In the genomic region with DNA sequence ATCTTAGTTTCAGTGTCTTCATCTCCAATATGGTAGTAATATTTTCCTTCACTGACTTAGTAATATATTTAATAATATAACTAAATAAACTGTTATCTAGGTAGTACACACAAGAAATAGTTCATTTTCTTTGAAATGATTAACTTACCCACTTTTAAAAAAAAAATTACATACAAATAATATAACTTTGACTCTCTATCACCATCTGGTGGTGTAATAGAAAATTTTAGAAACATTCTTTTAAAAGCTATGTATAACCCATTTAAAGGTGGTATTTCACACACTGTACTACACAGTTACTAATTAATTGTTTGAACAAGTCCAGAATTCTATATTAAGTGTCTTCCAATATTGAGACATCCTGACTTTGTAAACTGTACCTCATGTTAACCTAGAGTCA, we compare ENCODE assay signal across 17 mouse cellular contexts. TPM values are rescaled to one million over a fixed set of nuclear protein-coding genes. Genes with fewer than 3 reads are reported as not detected.
DNase-seq lines count a peak whose midpoint lies in the region; ATAC-seq and TF ChIP-seq lines count a peak whose summit lies in the region.
"Had no signal": no experiment of that assay in that cellular context is flagged by ENCODE, and none has a peak within 500 bp of the region (broad histone marks: within the 10 kb centered on the region; RNA-seq: fewer than 3 reads in every experiment).

No protein-coding gene starts in this region.

- H3K4me2 ChIP-seq in hindbrain, postnatal 0 days (ENCODE audit: low read depth, low read length), result no peak overlapping the region
- H3K4me2 ChIP-seq in hindbrain, embryonic 12.5 days (replicated peaks), result no peak overlapping the region
- H3K4me2 ChIP-seq in midbrain, postnatal 0 days (ENCODE audit: low read depth, low read length, poor library complexity, severe bottlenecking), result no peak overlapping the region
- H3K4me2 ChIP-seq in midbrain, embryonic 13.5 days (replicated peaks), result no peak overlapping the region
- H3K4me2 ChIP-seq: heart, embryonic 13.5 days; neural tube, embryonic 13.5 days had no signal

- H3K9ac ChIP-seq in hindbrain, postnatal 0 days (replicated peaks; ENCODE audit: low read length), result no peak overlapping the region
- no peak overlapping the region for H3K9ac ChIP-seq in hindbrain, embryonic 12.5 days
- no peak overlapping the region for H3K9ac ChIP-seq in midbrain, postnatal 0 days (replicated peaks; ENCODE audit: low read length, poor library complexity, severe bottlenecking)
- H3K9ac ChIP-seq in midbrain, embryonic 13.5 days (replicated peaks), result no peak overlapping the region
- H3K9ac ChIP-seq: heart, embryonic 13.5 days; liver, embryonic 14.5 days; neural tube, embryonic 13.5 days had no signal

- H3K36me3 ChIP-seq in hindbrain, postnatal 0 days (ENCODE audit: insufficient read depth, low read length), result no peaks in the 10 kb centered on the region
- no peaks in the 10 kb centered on the region for H3K36me3 ChIP-seq in hindbrain, embryonic 12.5 days
- no peaks in the 10 kb centered on the region for H3K36me3 ChIP-seq in midbrain, postnatal 0 days (ENCODE audit: insufficient read depth, low read length)
- no peaks in the 10 kb centered on the region for H3K36me3 ChIP-seq in midbrain, embryonic 13.5 days
- H3K36me3 ChIP-seq: heart, embryonic 13.5 days; neural tube, embryonic 13.5 days had no signal

- no peaks in the 10 kb centered on the region for H3K4me1 ChIP-seq in hindbrain, postnatal 0 days (ENCODE audit: insufficient read depth, low read length)
- H3K4me1 ChIP-seq in hindbrain, embryonic 12.5 days, result no peaks in the 10 kb centered on the region
- no peaks in the 10 kb centered on the region for H3K4me1 ChIP-seq in midbrain, postnatal 0 days (ENCODE audit: insufficient read depth, low read length)
- H3K4me1 ChIP-seq in midbrain, embryonic 13.5 days (replicated peaks), result no peaks in the 10 kb centered on the region
- H3K4me1 ChIP-seq: heart, embryonic 13.5 days; megakaryocyte, embryonic 14.5 days; neural tube, embryonic 13.5 days had no signal

- ATAC-seq in hindbrain, postnatal 0 days, result no peak
- no peak for ATAC-seq in hindbrain, embryonic 12.5 days (ENCODE audit: low FRiP score)
- ATAC-seq in midbrain, postnatal 0 days (ENCODE audit: low FRiP score), result no peak
- ATAC-seq in midbrain, embryonic 13.5 days, result no peak

- peak; percentile 35; the same call in 1 of the 2 replicates for TF ChIP-seq CTCF in hindbrain, postnatal 0 days (IDR thresholded peaks at IDR 0.05; ENCODE audit: low read depth)
- peak; percentile 64 for TF ChIP-seq CTCF in midbrain, postnatal 0 days (IDR thresholded peaks at IDR 0.05)

- H3K9me3 ChIP-seq in hindbrain, postnatal 0 days (ENCODE audit: low read length), result no peaks in the 10 kb centered on the region
- H3K9me3 ChIP-seq in hindbrain, embryonic 12.5 days (replicated peaks), result no peaks in the 10 kb centered on the region
- no peaks in the 10 kb centered on the region for H3K9me3 ChIP-seq in midbrain, postnatal 0 days (ENCODE audit: low read length)
- no peaks in the 10 kb centered on the region for H3K9me3 ChIP-seq in midbrain, embryonic 13.5 days
- H3K9me3 ChIP-seq: heart, embryonic 13.5 days; megakaryocyte, embryonic 14.5 days; neural tube, embryonic 13.5 days had no signal

- peak; percentile 31 for DNase-seq in hindbrain, postnatal 0 days (ENCODE audit: low spot score)
- DNase-seq in midbrain, postnatal 0 days (ENCODE audit: low spot score), result no peak
- peak; percentile 10 for DNase-seq in MN1 (ENCODE audit: low spot score)
- no peak for DNase-seq in cerebellum, postnatal 10 days
- no peak for DNase-seq in adrenal gland, postnatal 10 days
- DNase-seq: adrenal gland, postnatal 14 days; gastrocnemius, postnatal 10 days; kidney, postnatal 36 days; right cerebral cortex, postnatal 25 days; thymus, postnatal 36 days had no signal

- H3K27me3 ChIP-seq in hindbrain, postnatal 0 days (ENCODE audit: insufficient read depth, low read length), result no peaks in the 10 kb centered on the region
- no peaks in the 10 kb centered on the region for H3K27me3 ChIP-seq in hindbrain, embryonic 12.5 days
- H3K27me3 ChIP-seq in midbrain, postnatal 0 days (ENCODE audit: insufficient read depth, low read length), result no peaks in the 10 kb centered on the region
- no peaks in the 10 kb centered on the region for H3K27me3 ChIP-seq in midbrain, embryonic 13.5 days
- H3K27me3 ChIP-seq: heart, embryonic 13.5 days; megakaryocyte, embryonic 14.5 days; neural tube, embryonic 13.5 days had no signal

- no peak overlapping the region for H3K4me3 ChIP-seq in hindbrain, postnatal 0 days (ENCODE audit: low read length)
- H3K4me3 ChIP-seq in hindbrain, embryonic 12.5 days, result no peak overlapping the region
- H3K4me3 ChIP-seq in midbrain, postnatal 0 days (ENCODE audit: low read depth, low read length), result no peak overlapping the region
- H3K4me3 ChIP-seq in midbrain, embryonic 13.5 days (replicated peaks), result no peak overlapping the region
- H3K4me3 ChIP-seq: heart, embryonic 13.5 days; megakaryocyte, embryonic 14.5 days; neural tube, embryonic 13.5 days had no signal

- H3K27ac ChIP-seq in hindbrain, postnatal 0 days, result no peak overlapping the region
- H3K27ac ChIP-seq in hindbrain, embryonic 12.5 days, result no peak overlapping the region
- no peak overlapping the region for H3K27ac ChIP-seq in midbrain, postnatal 0 days (ENCODE audit: low read depth, low read length)
- no peak overlapping the region for H3K27ac ChIP-seq in midbrain, embryonic 13.5 days
- H3K27ac ChIP-seq: heart, embryonic 13.5 days; liver, embryonic 14.5 days; neural tube, embryonic 13.5 days had no signal

RNA-seq across cellular contexts. Expression of a gene that starts 53.9 kb away (rescaled TPM):
- not detected in 2 replicates for total RNA-seq in hindbrain, postnatal 0 days (2014; rRNA removed)
- polyA plus RNA-seq in hindbrain, postnatal 0 days (2015; fragmentation: Nextera tagmentation; extraction: Ambion mirVana), result not detected in 2 replicates
- polyA plus RNA-seq in hindbrain, embryonic 12.5 days (2016; fragmentation: Nextera tagmentation; extraction: Ambion mirVana), result not detected in 2 replicates
- not detected in 2 replicates for total RNA-seq in midbrain, postnatal 0 days (2014; rRNA removed)
- polyA plus RNA-seq in midbrain, postnatal 0 days (2015; fragmentation: Nextera tagmentation; extraction: Ambion mirVana), result not detected in 2 replicates
- not detected in 2 replicates for polyA plus RNA-seq in midbrain, embryonic 13.5 days (2015; fragmentation: Nextera tagmentation; extraction: Ambion mirVana)
- not detected for total RNA-seq in adrenal gland, postnatal 10 days (2021)
- total RNA-seq: adrenal gland, postnatal 14 days; gastrocnemius, postnatal 10 days had no signal
- polyA plus RNA-seq: cortical plate, adult 2 months; heart, embryonic 13.5 days; liver, embryonic 14.5 days; neural tube, embryonic 13.5 days had no signal

Comparison
In these comparisons a context has a peak if more than half of its experiments do, and no peak if none do; other contexts are left out.
1. DNase-seq: peak in hindbrain, postnatal 0 days (single experiment) and MN1 (single experiment); none in midbrain, postnatal 0 days (single experiment), cerebellum, postnatal 10 days (0 of 2) and adrenal gland, postnatal 10 days (single experiment).